Mouse (Mus musculus): ENCODE results near the gene Ubxn7.
A peak's percentile ranks its signal among the peaks of the same experiment; 100 is the strongest.

The Ubxn7 gene

GRCm38 (mm10) chr16:32382901-32383300 is 50.8 kb downstream of the Ubxn7 start:
- DNase-seq (ENCODE audit: low spot score in 2 of 2) = no peak

GRCm38 (mm10) chr16:32384885-32385284 is 52.8 kb downstream of the Ubxn7 start:
- no peak for DNase-seq (ENCODE audit: low spot score in 2 of 2)

GRCm38 (mm10) chr16:32386826-32387225 is 54.8 kb downstream of the Ubxn7 start:
- no peak for DNase-seq (ENCODE audit: low spot score in 2 of 2)

GRCm38 (mm10) chr16:32389049-32389448 is 57.0 kb downstream of the Ubxn7 start:
- no peak for DNase-seq (ENCODE audit: low spot score in 2 of 2)

- no peak for DNase-seq (ENCODE audit: low spot score in 2 of 2)
Observed at GRCm38 (mm10) chr16:32389841-32390240, 57.8 kb downstream of the Ubxn7 start.

- no peak for DNase-seq (ENCODE audit: low spot score in 2 of 2)
Observed at GRCm38 (mm10) chr16:32390882-32391281, 58.8 kb downstream of the Ubxn7 start.

- DNase-seq (ENCODE audit: low spot score in 2 of 2) = no peak
Observed at GRCm38 (mm10) chr16:32395679-32396540, 63.9 kb downstream of the Ubxn7 start.

- no peak for DNase-seq (ENCODE audit: low spot score in 2 of 2)
Observed at GRCm38 (mm10) chr16:32396541-32396835, 64.4 kb downstream of the Ubxn7 start.

GRCm38 (mm10) chr16:32398206-32398605 is 66.1 kb downstream of the Ubxn7 start:
- DNase-seq (ENCODE audit: low spot score in 2 of 2) = no peak

GRCm38 (mm10) chr16:32400267-32400666 is 68.2 kb downstream of the Ubxn7 start, which contains the start of gene Tm4sf19:
Gene Tm4sf19, plus strand, starts transcription at chr16:32400506.
- DNase-seq (ENCODE audit: low spot score in 2 of 2) = no peak

- no peak for DNase-seq (ENCODE audit: low spot score in 2 of 2)
Observed at GRCm38 (mm10) chr16:32401335-32401965, 69.4 kb downstream of the Ubxn7 start.

GRCm38 (mm10) chr16:32402818-32403217 is 70.8 kb downstream of the Ubxn7 start:
- no peak for DNase-seq (ENCODE audit: low spot score in 2 of 2)

- DNase-seq (ENCODE audit: low spot score in 2 of 2) = no peak
Observed at GRCm38 (mm10) chr16:32405716-32406115, 73.7 kb downstream of the Ubxn7 start.

GRCm38 (mm10) chr16:32406671-32407070 is 74.6 kb downstream of the Ubxn7 start:
- DNase-seq (ENCODE audit: low spot score in 2 of 2) = no peak

- no peak for DNase-seq (ENCODE audit: low spot score in 2 of 2)
Observed at GRCm38 (mm10) chr16:32407730-32408129, 75.7 kb downstream of the Ubxn7 start.

- no peak for DNase-seq (ENCODE audit: low spot score in 2 of 2)
Observed at GRCm38 (mm10) chr16:32417457-32417856, 85.4 kb downstream of the Ubxn7 start.

- peak; percentile 94 to 96 for DNase-seq (ENCODE audit: low spot score in 2 of 2)
Observed at GRCm38 (mm10) chr16:32419517-32420483, 87.7 kb downstream of the Ubxn7 start, which contains the start of gene Tctex1d2. Gene Tctex1d2, plus strand, starts transcription at chr16:32419702.

GRCm38 (mm10) chr16:32427506-32427905 is 95.4 kb downstream of the Ubxn7 start:
- no peak for DNase-seq (ENCODE audit: low spot score in 2 of 2)

GRCm38 (mm10) chr16:32430474-32431046 is 98.5 kb downstream of the Ubxn7 start, which contains the start of gene Pcyt1a:
Gene Pcyt1a, plus strand, starts transcription at chr16:32430921.
- DNase-seq (ENCODE audit: low spot score in 2 of 2) = peak; percentile 88

- DNase-seq (ENCODE audit: low spot score in 2 of 2) = no peak
Observed at GRCm38 (mm10) chr16:32431047-32431591, 99.1 kb downstream of the Ubxn7 start.

- DNase-seq (ENCODE audit: low spot score in 2 of 2) = no peak
Observed at GRCm38 (mm10) chr16:32431926-32432325, 99.9 kb downstream of the Ubxn7 start.

All from urinary bladder, postnatal 4 days (tissue).